In genomic region chr11:117312028-117312901, GRCm38 (mm10) we compare ENCODE assay signal across 8 mouse cellular contexts.
DNase-seq lines count a peak whose midpoint lies in the region; ATAC-seq and TF ChIP-seq lines count a peak whose summit lies in the region.

No protein-coding gene starts in this region.

- no peaks in the 10 kb centered on the region for H3K36me3 ChIP-seq in spleen, adult 2 months (ENCODE audit: control insufficient read depth, insufficient read depth, low read length)
- H3K36me3 ChIP-seq in forebrain, postnatal 0 days (ENCODE audit: insufficient read depth) = no peaks in the 10 kb centered on the region
- H3K36me3 ChIP-seq in hindbrain, embryonic 11.5 days (ENCODE audit: control insufficient read depth, insufficient read depth, low read length) = no peaks in the 10 kb centered on the region
- H3K36me3 ChIP-seq in limb, embryonic 13.5 days = no peaks in the 10 kb centered on the region; the same call in 1 of the 2 replicates
- no peaks in the 10 kb centered on the region for H3K36me3 ChIP-seq in myocyte (ENCODE audit: control insufficient read depth, insufficient read depth)

- H3K9ac ChIP-seq in forebrain, postnatal 0 days = no peak overlapping the region
- no peak overlapping the region for H3K9ac ChIP-seq in hindbrain, embryonic 11.5 days (ENCODE audit: low read depth, low read length)
- peak overlapping the region; percentile 35 for H3K9ac ChIP-seq in limb, embryonic 13.5 days

- TF ChIP-seq POLR2A in spleen, adult 2 months (IDR thresholded peaks at IDR 0.05; ENCODE audit: low read depth, low read length) = no peak
- TF ChIP-seq POLR2A in myocyte (IDR thresholded peaks at IDR 0.05; ENCODE audit: insufficient read length, low read depth) = no peak
- no peak for TF ChIP-seq POLR2A in cerebellum, adult 2 months (IDR thresholded peaks at IDR 0.05; ENCODE audit: borderline replicate concordance, insufficient read depth, low read length)

- no peak overlapping the region for H3K4me2 ChIP-seq in forebrain, postnatal 0 days (ENCODE audit: low read depth)
- H3K4me2 ChIP-seq in hindbrain, embryonic 11.5 days (replicated peaks; ENCODE audit: low read depth, low read length) = no peak overlapping the region
- H3K4me2 ChIP-seq in limb, embryonic 13.5 days (replicated peaks) = 0 out of 2 replicates have a peak overlapping the region, but pooled peaks have one; percentile 28
- peak overlapping the region; percentile 69 for H3K4me2 ChIP-seq in myocyte (ENCODE audit: low read depth)

- no peaks in the 10 kb centered on the region for H3K27me3 ChIP-seq in spleen, adult 2 months (ENCODE audit: control insufficient read depth, insufficient read depth, low read length)
- no peaks in the 10 kb centered on the region for H3K27me3 ChIP-seq in forebrain, postnatal 0 days (ENCODE audit: insufficient read depth, low read length)
- H3K27me3 ChIP-seq in hindbrain, embryonic 11.5 days (ENCODE audit: control insufficient read depth, insufficient read depth, low read length) = no peaks in the 10 kb centered on the region; the same call in 1 of the 2 replicates
- no peaks in the 10 kb centered on the region for H3K27me3 ChIP-seq in limb, embryonic 13.5 days
- no peaks in the 10 kb centered on the region for H3K27me3 ChIP-seq in myocyte (ENCODE audit: control insufficient read depth, insufficient read depth, insufficient read length)
- no peaks in the 10 kb centered on the region for H3K27me3 ChIP-seq in cerebellum, adult 2 months (ENCODE audit: control insufficient read depth, insufficient read depth, low read length)

- H3K27ac ChIP-seq in spleen, adult 2 months (ENCODE audit: insufficient read depth, low read length) = peak overlapping the region; percentile 59
- peak overlapping the region; percentile 45 for H3K27ac ChIP-seq in forebrain, postnatal 0 days (ENCODE audit: low read depth, low read length)
- 0 out of 2 replicates have a peak overlapping the region, but pooled peaks have one; percentile 30 for H3K27ac ChIP-seq in hindbrain, embryonic 11.5 days (ENCODE audit: low read depth, low read length)
- H3K27ac ChIP-seq in limb, embryonic 13.5 days = peak overlapping the region; percentile 78
- no peak overlapping the region for H3K27ac ChIP-seq in cerebellum, adult 2 months (ENCODE audit: insufficient read depth, low read length)

- no peak for DNase-seq in spleen, adult 2 months (ENCODE audit: low read depth in 1 of 2, low spot score in 2 of 2)
- no peak for DNase-seq in spleen, postnatal 36 days (ENCODE audit: low spot score in 2 of 2)
- no peak for DNase-seq in forebrain, postnatal 0 days
- no peak for DNase-seq in hindbrain, embryonic 11.5 days (ENCODE audit: low spot score)
- DNase-seq in cerebellum, postnatal 36 days = no peak
- DNase-seq in cerebellum, adult 2 months = no peak

- peaks cover 86% of the 10 kb centered on the region for H3K79me2 ChIP-seq in myocyte (ENCODE audit: control insufficient read depth, insufficient read depth)

- H3K4me3 ChIP-seq in spleen, adult 2 months (ENCODE audit: extremely low read depth, insufficient read depth, insufficient read length) = no peak overlapping the region
- H3K4me3 ChIP-seq in forebrain, postnatal 0 days (ENCODE audit: low read depth, low read length) = no peak overlapping the region
- no peak overlapping the region for H3K4me3 ChIP-seq in hindbrain, embryonic 11.5 days (ENCODE audit: low read depth, low read length)
- no peak overlapping the region for H3K4me3 ChIP-seq in limb, embryonic 13.5 days
- H3K4me3 ChIP-seq in myocyte = no peak overlapping the region
- no peak overlapping the region for H3K4me3 ChIP-seq in cerebellum, adult 2 months (replicated peaks; ENCODE audit: insufficient read depth, low read depth, low read length)

- H3ac ChIP-seq in myocyte (ENCODE audit: control insufficient read depth, insufficient read length) = no peak overlapping the region

- no peak for TF ChIP-seq CTCF in spleen, adult 2 months (IDR thresholded peaks at IDR 0.05; ENCODE audit: extremely low read depth, insufficient read depth, insufficient read length, insufficient replicate concordance)
- TF ChIP-seq CTCF in forebrain, postnatal 0 days (IDR thresholded peaks at IDR 0.05; ENCODE audit: low read depth) = no peak
- no peak for TF ChIP-seq CTCF in cerebellum, adult 2 months (IDR thresholded peaks at IDR 0.05; ENCODE audit: borderline replicate concordance, insufficient read depth, low read depth, low read length)

- H3K9me3 ChIP-seq in forebrain, postnatal 0 days (ENCODE audit: low read length) = no peaks in the 10 kb centered on the region
- no peaks in the 10 kb centered on the region for H3K9me3 ChIP-seq in hindbrain, embryonic 11.5 days (ENCODE audit: control insufficient read depth, low read length)
- H3K9me3 ChIP-seq in limb, embryonic 13.5 days = no peaks in the 10 kb centered on the region

- peaks cover 56% of the 10 kb centered on the region for H3K4me1 ChIP-seq in spleen, adult 2 months (ENCODE audit: control insufficient read depth, insufficient read depth, insufficient read length)
- 0 out of 2 replicates have a peak, but pooled peaks cover 17% of the 10 kb centered on the region for H3K4me1 ChIP-seq in forebrain, postnatal 0 days (ENCODE audit: insufficient read depth)
- H3K4me1 ChIP-seq in hindbrain, embryonic 11.5 days (replicated peaks; ENCODE audit: control insufficient read depth, insufficient read depth, low read length) = peaks cover 10% of the 10 kb centered on the region
- H3K4me1 ChIP-seq in limb, embryonic 13.5 days = peaks cover 94% of the 10 kb centered on the region
- H3K4me1 ChIP-seq in cerebellum, adult 2 months (ENCODE audit: control insufficient read depth, insufficient read depth, low read length) = peaks cover 26% of the 10 kb centered on the region

- ATAC-seq in forebrain, postnatal 0 days = 0 out of 2 replicates have a peak, but pooled peaks have one; percentile 30
- ATAC-seq in hindbrain, embryonic 11.5 days (ENCODE audit: low FRiP score) = no peak
- 0 out of 2 replicates have a peak, but pooled peaks have one; percentile 6 for ATAC-seq in limb, embryonic 13.5 days (ENCODE audit: low FRiP score, low read depth)

- WGBS in spleen, adult 2 months = 75% methylated on average over 23 of the region's 23 CpGs
- 66% methylated on average over 23 of the region's 23 CpGs for WGBS in forebrain, postnatal 0 days
- 74% methylated on average over 23 of the region's 23 CpGs for whole genome bisulfite sequencing in hindbrain, embryonic 11.5 days
- WGBS in limb, embryonic 13.5 days = 59% methylated on average over 23 of the region's 23 CpGs
- 80% methylated on average over 23 of the region's 23 CpGs for WGBS in cerebellum, adult 2 months

TF ChIP-seq in myocyte, 11 proteins besides CTCF, POLR2A, EP300 and RAD21:
- TF ChIP-seq E2F4 (IDR thresholded peaks at IDR 0.05; ENCODE audit: insufficient read depth) = no peak
- TF ChIP-seq REST (IDR thresholded peaks at IDR 0.05; ENCODE audit: insufficient read depth, insufficient read length) = no peak
- TF ChIP-seq MAX (IDR thresholded peaks at IDR 0.05; ENCODE audit: low read depth) = no peak
- TF ChIP-seq POLR2AphosphoS2 (IDR thresholded peaks at IDR 0.05; ENCODE audit: insufficient read length, low read depth) = peak; percentile 50
- TF ChIP-seq MYOG (IDR thresholded peaks at IDR 0.05; ENCODE audit: control insufficient read depth in 1 of 3, insufficient read depth in 1 of 3, insufficient read length in 2 of 3, low read depth in 2 of 3) = peak in 1 of 3 experiments; percentile 62
- TF ChIP-seq MYOD1 (IDR thresholded peaks at IDR 0.05; ENCODE audit: control insufficient read depth in 1 of 3, insufficient read length in 2 of 3, low read depth in 2 of 3) = peak in 2 of 3 experiments; percentile 53 to 56
- TF ChIP-seq CEBPB (IDR thresholded peaks at IDR 0.05; ENCODE audit: insufficient read depth, poor library complexity, severe bottlenecking) = no peak
- peak; percentile 89 for TF ChIP-seq USF1 (IDR thresholded peaks at IDR 0.05; ENCODE audit: low read depth)

Comparison
In these comparisons a context has a peak if more than half of its experiments do, and no peak if none do; other contexts are left out.
1. H3K4me2 ChIP-seq: peak in limb, embryonic 13.5 days (single experiment) and myocyte (single experiment); none in forebrain, postnatal 0 days (single experiment) and hindbrain, embryonic 11.5 days (single experiment).